Mouse (Mus musculus): ENCODE measurements at regions not wholly inside any gene's neighbourhood (a gene's known extent, or its start where the extent isn't known, plus 50 kb on each side); places are given as distances from the start of the nearest gene placed in this dataset.

GRCm38 (mm10) chr2:123486681-123487080 lies 603.1 kb upstream of the Sema6d start:
- DNase-seq = no peak

- DNase-seq = no peak
These were observed 583.6 kb upstream of the Sema6d start for GRCm38 (mm10) chr2:123506162-123506561.

DNA sequence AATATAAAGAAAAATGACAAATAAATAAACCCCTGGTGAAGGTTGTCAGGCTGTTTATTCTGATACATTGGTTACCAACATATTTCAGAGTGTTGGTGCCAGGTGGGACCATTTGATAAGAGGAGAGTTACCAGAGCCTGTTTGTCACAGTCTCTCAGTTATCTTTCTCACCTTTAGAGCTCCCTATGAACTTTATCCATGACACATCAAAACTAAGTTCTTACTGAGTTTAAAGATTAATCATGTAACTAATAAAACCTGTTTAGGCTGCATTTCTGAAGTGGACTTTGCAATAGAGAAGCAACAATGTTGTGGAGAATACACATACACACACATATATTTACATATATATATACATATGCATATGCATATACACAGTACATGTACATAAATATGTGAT lies 582.7 kb upstream of the Sema6d start:
- DNase-seq = no peak

- no peak for DNase-seq
These were observed 560.9 kb upstream of the Sema6d start for GRCm38 (mm10) chr2:123528915-123529314.

DNA sequence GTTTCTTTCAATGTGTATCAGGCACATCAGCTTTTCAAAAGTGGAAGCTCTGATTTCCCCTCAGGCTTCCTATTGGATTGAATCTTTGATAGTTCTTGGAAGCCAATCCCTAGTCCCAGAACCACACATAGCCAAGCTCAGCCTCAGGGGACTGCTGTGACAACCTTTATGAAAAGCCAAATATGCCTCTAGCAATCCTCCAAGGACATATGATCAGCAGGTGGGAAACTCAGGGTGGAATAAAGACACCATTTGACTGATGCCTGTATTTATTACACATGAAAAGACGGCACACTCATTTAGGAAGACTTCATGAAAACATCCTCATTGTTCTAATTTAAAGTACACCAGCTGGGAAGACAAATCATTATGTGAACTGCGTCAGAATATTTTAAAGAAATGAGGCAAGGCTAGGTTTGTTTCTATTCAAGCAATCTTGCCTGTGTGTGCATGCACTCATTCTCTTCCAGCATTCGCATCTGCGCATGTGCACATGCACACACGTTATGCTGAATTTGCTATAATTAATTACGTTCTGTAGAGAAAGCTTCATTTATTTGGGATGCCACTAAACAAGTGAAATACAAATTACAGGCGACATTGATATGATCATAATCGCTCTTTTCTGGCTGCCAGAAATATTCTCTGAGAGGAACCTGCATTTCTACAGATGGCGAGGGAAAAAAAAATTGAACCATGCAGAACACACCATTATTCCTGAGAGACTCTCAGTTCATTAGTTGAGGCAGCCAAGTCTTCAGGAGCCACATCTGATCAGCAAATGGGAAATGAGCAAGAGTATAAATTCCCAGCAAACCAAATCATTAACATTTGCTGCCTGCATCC lies 556.6 kb upstream of the Sema6d start:
- DNase-seq = no peak

- DNase-seq = no peak
These were observed 538.4 kb upstream of the Sema6d start for GRCm38 (mm10) chr2:123551249-123551850.

GRCm38 (mm10) chr2:123558123-123558650 lies 531.6 kb upstream of the Sema6d start:
- no peak for DNase-seq

Data from kidney, postnatal 4 days (tissue).